Mouse (Mus musculus) heart, embryonic 16.5 days (tissue): ENCODE results near the gene Btbd9. TPM values are rescaled to one million over a fixed set of nuclear protein-coding genes. Genes with fewer than 3 reads are reported as not detected.

Experiments
- ATAC-seq: fragments of 200-750 bp; cut with Nextera tagmentation; replicated peaks from 2 replicates; pipeline ENCODE4 v1.8.0; 2017; ENCODE audit warnings: moderate number of reproducible peaks; ENCODE audit not compliant: insufficient read depth, low FRiP score; ENCODE audit errors: extremely low read depth
- H3K27ac ChIP-seq: fragments of 300-500 bp; sonication (generic); 2 replicates; pipeline ENCODE4 v1.5.1; 2014; ENCODE audit warnings: mild to moderate bottlenecking, low read length, control low read depth, moderate library complexity
- H3K27me3 ChIP-seq: fragments of 300-500 bp; sonication (generic); 2 replicates; pipeline ENCODE4 v1.6.1; 2014; ENCODE audit warnings: low read length, mixed read lengths; ENCODE audit not compliant: control insufficient read depth, insufficient read depth
- H3K36me3 ChIP-seq: fragments of 300-500 bp; sonication (generic); 2 replicates; pipeline ENCODE4 v1.6.1; 2014; ENCODE audit not compliant: control insufficient read depth, insufficient read depth
- H3K4me1 ChIP-seq: fragments of 300-500 bp; sonication (generic); 2 replicates; pipeline ENCODE4 v1.6.1; 2014; ENCODE audit warnings: low read length, mixed read lengths; ENCODE audit not compliant: control insufficient read depth, insufficient read depth
- H3K4me2 ChIP-seq: fragments of 300-500 bp; sonication (generic); 2 replicates; pipeline ENCODE4 v1.6.1; 2014; ENCODE audit warnings: low read depth, mild to moderate bottlenecking, control low read depth, low read length
- H3K4me3 ChIP-seq: fragments of 300-500 bp; sonication (generic); 2 replicates; pipeline ENCODE4 v1.5.1; 2014; ENCODE audit warnings: mild to moderate bottlenecking, control low read depth, low read length
- H3K9ac ChIP-seq: fragments of 300-500 bp; sonication (generic); 2 replicates; pipeline ENCODE4 v1.6.1; 2014; ENCODE audit warnings: low read length, control low read depth
- H3K9me3 ChIP-seq: fragments of 300-500 bp; sonication (generic); replicated peaks from 2 replicates; pipeline ENCODE4 v1.6.1; 2016; ENCODE audit warnings: low read length; ENCODE audit not compliant: control insufficient read depth
- WGBS: fragments of 180-500 bp; shearing (Covaris S2); extraction: QIAGEN DNeasy Blood & Tissue Kit; methylation state at CpG from one replicate; pipeline ENCODE4 v1.1.7; 2014; 5-methylcytosine and 5-hydroxymethylcytosine counted together
- polyA plus RNA-seq: library from polyadenylated mRNA; unstranded; fragments of >200 nt; fragmentation: Nextera tagmentation; extraction: Ambion mirVana; gene quantifications from 2 replicates; pipeline ENCODE4 v1.2.1, GENCODE M21; 2015

Gene Btbd9
- polyA plus RNA-seq, 1 experiment from 2014 or later: 38.9 TPM

- no peaks in the 10 kb centered on the region for H3K4me1 ChIP-seq
- H3K27ac ChIP-seq: no peak overlapping the region
- no peak for ATAC-seq
- H3K4me2 ChIP-seq: no peak overlapping the region
- no peak overlapping the region for H3K9ac ChIP-seq
- no peaks in the 10 kb centered on the region for H3K27me3 ChIP-seq
- H3K9me3 ChIP-seq: no peaks in the 10 kb centered on the region
- no peaks in the 10 kb centered on the region for H3K36me3 ChIP-seq
- 70% methylated on average over 10 of the region's 10 CpGs for WGBS
- no peak overlapping the region for H3K4me3 ChIP-seq
These were observed 145.2 kb downstream of the Btbd9 start for GRCm38 (mm10) chr17:30430961-30431640.

DNA sequence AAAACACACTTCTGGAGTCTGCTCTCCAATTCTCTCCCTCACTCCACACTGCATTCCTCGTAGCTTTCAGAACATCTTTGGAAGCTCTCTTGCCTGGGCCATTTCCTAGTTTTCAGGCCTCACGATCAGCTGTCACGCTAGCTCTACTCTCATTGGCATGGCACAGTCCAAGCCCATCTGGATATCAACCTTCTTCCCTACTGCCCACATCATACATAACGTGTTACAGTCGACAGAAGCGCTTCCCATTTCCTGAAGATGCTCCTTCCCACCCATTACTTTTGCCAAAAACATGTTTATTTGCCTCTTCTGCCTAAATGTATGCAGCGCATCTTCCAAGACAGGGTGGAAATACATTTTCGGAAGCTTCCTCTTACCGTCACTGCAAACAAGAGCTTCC lies 147.6 kb downstream of the Btbd9 start:
- no peak overlapping the region for H3K4me3 ChIP-seq
- 0 out of 2 replicates have a peak, but pooled peaks cover 1% of the 10 kb centered on the region for H3K4me1 ChIP-seq
- H3K9me3 ChIP-seq: no peaks in the 10 kb centered on the region
- WGBS: 89% methylated on average over 9 of the region's 9 CpGs
- no peaks in the 10 kb centered on the region for H3K36me3 ChIP-seq
- no peak overlapping the region for H3K9ac ChIP-seq
- H3K27me3 ChIP-seq: no peaks in the 10 kb centered on the region
- no peak overlapping the region for H3K4me2 ChIP-seq
- no peak overlapping the region for H3K27ac ChIP-seq
- ATAC-seq: no peak

DNA sequence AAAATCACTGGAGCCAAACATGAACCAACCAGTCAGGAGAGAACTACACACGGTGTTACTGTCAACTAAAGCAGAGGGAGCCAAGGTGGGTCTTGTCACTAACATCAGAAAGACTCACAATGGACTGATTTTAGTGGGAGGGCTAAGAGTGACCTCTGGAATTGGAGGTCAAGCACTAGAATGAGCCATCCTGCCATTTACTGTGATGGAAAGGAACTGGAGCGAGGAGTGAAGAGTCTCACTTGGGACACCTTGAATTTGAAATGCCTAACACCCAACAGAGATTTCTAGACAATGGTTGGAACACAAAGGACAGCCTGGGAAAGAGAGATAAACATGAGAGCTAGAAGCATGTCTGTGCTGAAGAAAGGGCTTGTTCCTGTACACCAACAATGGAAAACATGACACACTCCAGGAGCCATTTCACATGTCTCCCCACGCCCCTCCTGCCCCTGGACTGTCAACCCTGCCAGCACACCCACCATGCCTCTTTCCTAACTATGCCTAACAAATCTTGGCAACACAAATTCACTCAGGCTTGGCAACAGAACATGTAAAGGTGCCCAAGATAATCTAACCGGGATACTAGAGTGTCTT lies 152.9 kb downstream of the Btbd9 start:
- Histone ChIP-seq H3K4me1 (peaks cover 10% of the 10 kb centered on the region; the same call in 1 of the 2 replicates), H3K27ac (peak overlapping the region; percentile 22), H3K9me3 (no peaks in the 10 kb centered on the region), H3K4me3 (no peak overlapping the region), H3K27me3 (no peaks in the 10 kb centered on the region), H3K9ac (no peak overlapping the region), H3K4me2 (no peak overlapping the region), H3K36me3 (no peaks in the 10 kb centered on the region)
- 34% methylated on average over 4 of the region's 4 CpGs for WGBS
- ATAC-seq: peak; percentile 49

- no peak for ATAC-seq
- H3K4me1 ChIP-seq: peaks cover 11% of the 10 kb centered on the region; the same call in 1 of the 2 replicates
- H3K9me3 ChIP-seq: no peaks in the 10 kb centered on the region
- H3K27me3 ChIP-seq: no peaks in the 10 kb centered on the region
- H3K9ac ChIP-seq: no peak overlapping the region
- no peaks in the 10 kb centered on the region for H3K36me3 ChIP-seq
- H3K4me2 ChIP-seq: no peak overlapping the region
- no peak overlapping the region for H3K4me3 ChIP-seq
- no peak overlapping the region for H3K27ac ChIP-seq
- WGBS: 68% methylated on average over 1 of the region's 1 CpGs
These were observed 154.0 kb downstream of the Btbd9 start for GRCm38 (mm10) chr17:30422278-30422677.

GRCm38 (mm10) chr17:30421256-30421655 lies 155.0 kb downstream of the Btbd9 start:
- 72% methylated on average over 1 of the region's 1 CpGs for WGBS
- H3K9ac ChIP-seq: no peak overlapping the region
- no peaks in the 10 kb centered on the region for H3K9me3 ChIP-seq
- H3K27me3 ChIP-seq: no peaks in the 10 kb centered on the region
- ATAC-seq: no peak
- H3K4me1 ChIP-seq: peaks cover 13% of the 10 kb centered on the region; the same call in 1 of the 2 replicates
- no peak overlapping the region for H3K4me3 ChIP-seq
- no peak overlapping the region for H3K27ac ChIP-seq
- no peaks in the 10 kb centered on the region for H3K36me3 ChIP-seq
- no peak overlapping the region for H3K4me2 ChIP-seq

DNA sequence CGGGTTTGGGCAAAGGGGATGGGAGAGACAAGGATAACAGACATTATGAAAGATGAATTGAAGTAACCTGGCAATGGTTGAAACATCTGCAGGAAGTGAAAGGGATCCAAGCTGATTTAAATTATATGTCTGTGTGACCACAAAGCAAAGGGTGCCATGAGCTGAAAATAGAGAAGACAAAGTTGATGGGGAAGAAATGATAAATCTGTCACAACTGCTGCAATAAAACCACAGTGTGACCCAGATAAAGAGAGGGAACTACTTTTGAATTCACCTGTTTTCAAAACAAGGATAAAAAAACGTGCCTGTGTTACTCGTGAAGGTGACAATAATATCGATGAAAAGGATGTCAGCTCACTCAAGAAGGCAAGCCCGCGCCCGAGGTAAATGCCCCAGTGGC lies 156.8 kb downstream of the Btbd9 start:
- no peak overlapping the region for H3K4me3 ChIP-seq
- no peaks in the 10 kb centered on the region for H3K9me3 ChIP-seq
- H3K4me1 ChIP-seq: peaks cover 13% of the 10 kb centered on the region; the same call in 1 of the 2 replicates
- H3K27me3 ChIP-seq: no peaks in the 10 kb centered on the region
- H3K27ac ChIP-seq: no peak overlapping the region
- 78% methylated on average over 7 of the region's 7 CpGs for WGBS
- no peaks in the 10 kb centered on the region for H3K36me3 ChIP-seq
- ATAC-seq: no peak
- no peak overlapping the region for H3K4me2 ChIP-seq
- H3K9ac ChIP-seq: no peak overlapping the region

DNA sequence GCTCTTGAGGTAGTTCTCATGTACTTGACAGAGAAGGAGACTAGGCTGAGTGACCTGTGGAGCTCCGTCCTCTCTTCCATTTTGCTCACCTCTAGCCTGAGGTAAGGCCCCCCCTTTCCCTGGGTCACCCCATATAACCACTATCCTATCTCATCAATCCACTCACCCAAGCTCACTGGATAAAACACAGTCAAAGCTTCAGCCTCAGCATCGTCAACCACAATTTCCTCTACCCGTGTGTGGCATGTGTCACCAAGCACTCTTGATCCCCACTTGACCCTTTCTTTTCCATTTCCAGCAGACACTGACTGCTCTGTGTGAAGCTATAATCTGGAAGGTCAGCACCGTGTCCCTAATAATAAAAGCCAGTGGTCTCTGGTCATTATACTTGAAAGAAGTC lies 157.8 kb downstream of the Btbd9 start:
- WGBS: 44% methylated on average over 4 of the region's 4 CpGs
- no peak overlapping the region for H3K27ac ChIP-seq
- ATAC-seq: no peak
- peaks cover 10% of the 10 kb centered on the region; the same call in 1 of the 2 replicates for H3K4me1 ChIP-seq
- H3K9ac ChIP-seq: no peak overlapping the region
- H3K27me3 ChIP-seq: no peaks in the 10 kb centered on the region
- H3K36me3 ChIP-seq: no peaks in the 10 kb centered on the region
- H3K9me3 ChIP-seq: no peaks in the 10 kb centered on the region
- H3K4me2 ChIP-seq: no peak overlapping the region
- H3K4me3 ChIP-seq: no peak overlapping the region

DNA sequence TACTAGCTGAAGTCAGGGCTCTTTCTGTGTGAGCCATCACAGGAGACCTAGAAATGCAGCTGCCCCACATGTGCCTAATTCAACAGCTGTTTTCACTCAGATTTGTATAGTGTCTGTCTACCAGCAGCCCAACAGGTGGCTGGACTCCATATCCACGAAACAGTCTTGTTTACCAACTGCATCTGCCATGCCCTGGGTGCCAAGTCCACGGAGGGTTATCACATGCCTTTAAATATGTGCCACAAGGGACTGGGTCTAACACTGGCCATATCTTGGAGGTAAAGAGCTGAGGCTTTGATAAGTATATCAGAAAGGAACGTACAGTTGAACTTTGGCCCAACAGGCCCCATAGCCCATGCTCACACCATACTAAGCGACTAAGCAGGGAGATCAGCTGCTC lies 159.2 kb downstream of the Btbd9 start:
- Histone ChIP-seq H3K9me3 (no peaks in the 10 kb centered on the region), H3K27ac (no peak overlapping the region), H3K9ac (no peak overlapping the region), H3K4me2 (no peak overlapping the region), H3K4me3 (no peak overlapping the region), H3K36me3 (no peaks in the 10 kb centered on the region), H3K27me3 (no peaks in the 10 kb centered on the region), H3K4me1 (0 out of 2 replicates have a peak, but pooled peaks cover 3% of the 10 kb centered on the region)
- WGBS: 62% methylated on average over 4 of the region's 4 CpGs
- no peak for ATAC-seq

GRCm38 (mm10) chr17:30415693-30416092 lies 160.6 kb downstream of the Btbd9 start:
- Histone ChIP-seq H3K36me3 (no peaks in the 10 kb centered on the region), H3K4me2 (no peak overlapping the region), H3K27me3 (no peaks in the 10 kb centered on the region), H3K27ac (no peak overlapping the region), H3K9me3 (no peaks in the 10 kb centered on the region), H3K9ac (no peak overlapping the region), H3K4me3 (no peak overlapping the region), H3K4me1 (0 out of 2 replicates have a peak, but pooled peaks cover 3% of the 10 kb centered on the region)
- no peak for ATAC-seq
- WGBS: 66% methylated on average over 3 of the region's 3 CpGs
